Mouse (Mus musculus): Measurements from ENCODE around the gene Rptor.

Gene Rptor

GRCm38 (mm10) chr11:119738990-119739846 lies 136.5 kb downstream of the Rptor start:
- no peak for DNase-seq (ENCODE audit: low read depth, low spot score)

DNA sequence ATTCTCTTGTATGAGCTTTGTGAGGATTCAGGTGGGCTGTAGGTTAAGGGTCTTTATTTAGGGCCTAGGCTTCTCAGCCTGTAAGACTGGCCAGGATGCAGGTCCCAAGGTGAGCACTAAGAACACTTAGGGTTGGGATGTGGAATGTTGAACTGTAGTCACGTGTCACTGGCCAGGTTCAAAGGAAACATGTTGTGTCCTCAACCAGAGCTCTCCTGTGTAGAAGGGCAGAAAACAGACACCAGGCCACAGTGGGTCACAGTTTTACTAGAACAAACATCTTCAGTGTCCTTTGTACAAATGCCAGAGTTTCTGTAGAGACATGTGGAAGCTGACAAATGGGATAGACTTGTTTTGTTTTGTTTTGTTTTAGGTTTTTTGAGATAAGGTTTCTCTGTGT lies 138.7 kb downstream of the Rptor start:
- no peak for DNase-seq (ENCODE audit: low read depth, low spot score)

- DNase-seq (ENCODE audit: low read depth, low spot score): no peak
Measured at GRCm38 (mm10) chr11:119744436-119744835, 141.7 kb downstream of the Rptor start.

DNA sequence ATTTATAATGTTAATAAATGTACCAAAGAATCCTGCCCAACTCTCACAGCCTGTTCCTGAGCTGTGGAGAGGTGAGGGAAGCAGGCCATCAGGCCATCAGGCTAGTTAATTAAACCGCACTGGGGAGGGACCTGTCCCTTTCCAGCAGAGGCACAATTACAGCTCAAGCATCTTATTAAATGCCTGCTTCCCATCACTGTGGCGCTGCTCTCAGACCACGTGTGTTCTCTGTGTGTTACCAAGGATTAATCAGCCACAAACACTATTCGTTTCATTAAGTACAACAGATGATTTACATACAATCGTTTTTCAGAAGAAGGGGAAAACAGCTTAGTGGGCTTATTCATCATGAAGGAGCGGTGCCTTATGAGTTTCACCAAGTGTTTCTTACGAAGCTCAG lies 142.6 kb downstream of the Rptor start:
- DNase-seq (ENCODE audit: low read depth, low spot score): no peak

DNA sequence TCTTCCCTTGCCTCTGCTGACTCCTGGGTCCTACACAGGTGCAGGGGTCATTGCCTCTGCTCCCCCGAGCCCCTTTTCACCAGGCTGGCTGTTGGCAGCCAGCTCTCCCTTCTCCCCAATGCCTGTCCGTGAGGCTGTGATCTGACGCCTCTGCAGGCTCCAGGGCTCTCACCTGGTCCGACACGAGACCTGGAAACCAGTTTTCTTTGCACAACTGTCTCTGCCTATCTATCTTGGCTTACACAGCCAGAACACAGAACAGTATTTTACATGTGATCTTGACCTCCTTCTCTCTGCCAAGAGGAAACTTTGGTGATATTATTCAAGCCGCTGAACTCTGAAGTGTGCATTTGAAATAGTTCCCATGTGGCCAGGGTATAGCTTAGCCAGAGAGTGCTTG lies 151.8 kb downstream of the Rptor start:
- DNase-seq (ENCODE audit: low read depth, low spot score): no peak

DNA sequence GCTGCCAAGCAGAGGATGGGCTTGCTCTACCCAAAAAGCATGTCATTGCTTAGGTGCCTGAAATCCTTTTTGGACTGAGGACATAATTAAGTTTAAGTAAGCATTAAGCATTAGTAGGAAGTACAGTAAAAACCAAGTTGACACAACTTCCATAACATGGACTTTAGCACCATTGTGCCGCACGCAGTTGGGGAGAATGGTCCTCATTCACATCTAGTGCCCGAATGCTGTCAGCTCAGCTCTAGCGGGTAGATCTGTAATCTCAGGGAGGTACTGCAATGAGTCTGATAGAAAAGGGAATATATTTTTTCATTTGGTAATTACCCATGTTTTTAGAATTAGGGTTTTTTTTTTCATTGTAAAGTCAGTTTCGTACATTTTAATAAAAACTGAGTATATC lies 155.5 kb downstream of the Rptor start:
- DNase-seq (ENCODE audit: low read depth, low spot score): no peak

DNA sequence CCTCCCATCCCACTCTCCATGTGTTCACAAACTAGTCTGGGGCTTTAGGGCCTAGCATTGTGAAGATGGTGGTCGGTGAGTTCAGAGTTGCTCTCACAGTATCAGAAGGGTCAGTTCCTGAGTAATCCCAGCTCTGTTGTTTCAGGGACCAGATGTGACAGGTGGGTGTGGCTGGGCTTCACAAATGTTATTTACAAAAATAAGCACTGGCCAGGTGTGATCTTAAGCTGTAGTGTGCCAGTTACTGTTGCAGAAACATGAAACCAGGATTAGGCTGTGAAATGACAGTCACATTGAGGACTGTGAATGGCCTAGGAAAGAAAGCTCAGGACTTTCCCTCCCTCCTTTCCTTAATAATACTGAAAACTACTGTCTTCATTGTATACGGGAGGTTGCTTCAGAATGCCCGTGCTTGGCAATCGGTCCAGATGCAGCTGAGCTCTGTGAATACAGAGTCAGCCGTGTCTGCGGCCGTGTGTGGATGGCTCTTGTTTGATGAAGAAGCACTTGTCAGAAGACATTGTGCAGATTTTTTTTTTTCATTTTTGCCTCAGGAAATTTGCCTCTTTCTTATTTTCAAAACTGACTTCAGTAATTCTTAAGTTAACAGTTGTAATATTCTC lies 156.1 kb downstream of the Rptor start:
- DNase-seq (ENCODE audit: low read depth, low spot score): no peak

- DNase-seq (ENCODE audit: low read depth, low spot score): no peak
Measured at GRCm38 (mm10) chr11:119762911-119763310, 160.2 kb downstream of the Rptor start.

GRCm38 (mm10) chr11:119766023-119766422 lies 163.3 kb downstream of the Rptor start:
- DNase-seq (ENCODE audit: low read depth, low spot score): no peak

DNA sequence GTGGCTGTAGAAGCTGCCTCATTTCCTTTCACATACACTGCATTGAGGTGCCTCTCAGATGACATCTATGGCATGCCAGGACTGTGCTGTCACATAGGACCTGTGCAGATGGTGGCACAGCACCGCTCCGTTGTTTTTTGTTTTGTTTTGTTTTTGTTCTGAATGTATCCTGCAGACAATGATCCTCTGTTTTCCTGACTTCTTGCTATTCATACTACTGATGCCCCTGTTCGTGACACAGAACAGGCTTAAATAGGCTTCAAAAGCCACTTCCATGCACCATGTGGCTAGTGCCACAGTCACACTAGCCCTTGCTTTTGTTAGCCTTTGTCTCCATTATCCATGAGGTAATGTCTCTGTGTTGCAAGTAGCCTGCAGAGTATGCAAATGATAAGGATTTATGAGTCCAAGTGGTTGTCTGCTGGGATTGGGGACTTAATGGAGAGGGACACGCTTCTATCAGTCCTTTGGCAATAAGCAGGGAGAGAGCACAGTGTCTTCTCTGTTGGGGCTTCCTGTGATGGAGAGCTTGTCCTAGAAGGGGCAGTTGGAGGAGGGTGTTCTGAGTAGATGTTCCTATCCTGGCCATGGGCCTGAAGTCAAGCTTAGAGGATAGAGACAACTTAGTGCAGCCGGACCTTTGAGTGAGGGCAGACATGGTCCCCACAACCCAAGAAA lies 164.2 kb downstream of the Rptor start:
- no peak for DNase-seq (ENCODE audit: low read depth, low spot score)

DNA sequence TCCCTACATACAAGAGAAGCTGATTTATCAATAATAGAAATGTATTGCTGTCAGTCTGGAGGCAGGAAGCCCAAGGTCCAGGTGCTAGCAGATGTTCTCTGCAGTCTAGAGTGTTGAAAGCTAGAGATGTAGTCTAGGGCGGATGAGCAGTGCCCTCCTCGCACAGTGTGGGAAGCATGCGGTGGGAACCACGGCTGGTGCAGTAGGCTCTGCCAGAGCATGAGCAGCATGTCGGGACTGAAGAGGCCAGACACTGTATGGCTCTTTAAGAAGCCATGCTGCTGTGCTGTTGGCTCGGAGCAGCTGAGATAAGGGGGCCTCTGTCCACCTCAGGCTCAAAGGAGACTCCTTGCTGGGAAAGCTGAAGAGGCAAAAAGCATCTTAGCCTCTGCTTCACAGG lies 164.8 kb downstream of the Rptor start:
- DNase-seq (ENCODE audit: low read depth, low spot score): no peak

GRCm38 (mm10) chr11:119768511-119768910 lies 165.8 kb downstream of the Rptor start:
- no peak for DNase-seq (ENCODE audit: low read depth, low spot score)

- no peak for DNase-seq (ENCODE audit: low read depth, low spot score)
Measured at GRCm38 (mm10) chr11:119769666-119770065, 167.0 kb downstream of the Rptor start.

GRCm38 (mm10) chr11:119770985-119771384 lies 168.3 kb downstream of the Rptor start:
- no peak for DNase-seq (ENCODE audit: low read depth, low spot score)

GRCm38 (mm10) chr11:119772896-119773295 lies 170.2 kb downstream of the Rptor start:
- no peak for DNase-seq (ENCODE audit: low read depth, low spot score)

GRCm38 (mm10) chr11:119775076-119775760 lies 172.5 kb downstream of the Rptor start:
- DNase-seq (ENCODE audit: low read depth, low spot score): no peak

DNA sequence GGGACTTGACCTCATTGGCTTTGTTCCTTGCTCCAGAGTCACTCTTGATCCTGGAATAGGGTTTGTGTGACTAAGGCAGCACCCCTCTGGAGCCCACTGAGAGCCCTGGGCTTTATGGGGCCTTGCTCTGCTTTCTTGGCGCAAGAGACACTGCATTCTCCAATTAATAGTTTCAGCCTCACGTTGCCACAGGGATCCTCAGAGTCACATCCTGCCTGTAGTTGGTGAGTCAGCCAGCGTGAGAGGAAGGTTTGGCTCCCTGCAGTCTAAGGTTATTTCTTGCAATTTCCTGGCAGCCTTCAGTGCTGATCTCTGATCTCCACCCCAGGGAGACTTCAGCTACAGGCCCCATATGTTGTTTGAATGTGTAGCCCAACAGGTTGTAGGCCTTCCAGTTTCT lies 174.5 kb downstream of the Rptor start:
- DNase-seq (ENCODE audit: low read depth, low spot score): no peak

DNA sequence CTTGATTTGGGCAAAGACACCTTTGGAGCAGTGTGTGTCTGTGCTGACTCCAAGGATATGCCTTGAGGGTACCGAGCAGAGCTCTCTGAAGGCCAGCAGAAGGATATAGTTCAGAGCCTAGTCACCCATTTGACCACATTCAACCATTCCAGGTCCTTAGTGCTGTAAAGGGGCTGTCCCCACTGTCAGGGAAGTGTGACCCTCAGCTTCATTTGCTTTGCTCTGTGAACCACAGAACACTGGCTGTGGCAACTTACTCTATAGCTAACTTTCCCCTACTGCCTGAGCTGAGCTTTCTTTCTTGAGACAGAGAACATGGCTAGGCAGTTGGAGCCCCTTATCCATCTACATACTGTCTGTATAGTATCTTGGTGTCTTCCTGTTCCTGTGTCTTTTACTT lies 175.2 kb downstream of the Rptor start:
- DNase-seq (ENCODE audit: low read depth, low spot score): no peak

- DNase-seq (ENCODE audit: low read depth, low spot score): no peak
Measured at GRCm38 (mm10) chr11:119780290-119780689, 177.6 kb downstream of the Rptor start.

DNA sequence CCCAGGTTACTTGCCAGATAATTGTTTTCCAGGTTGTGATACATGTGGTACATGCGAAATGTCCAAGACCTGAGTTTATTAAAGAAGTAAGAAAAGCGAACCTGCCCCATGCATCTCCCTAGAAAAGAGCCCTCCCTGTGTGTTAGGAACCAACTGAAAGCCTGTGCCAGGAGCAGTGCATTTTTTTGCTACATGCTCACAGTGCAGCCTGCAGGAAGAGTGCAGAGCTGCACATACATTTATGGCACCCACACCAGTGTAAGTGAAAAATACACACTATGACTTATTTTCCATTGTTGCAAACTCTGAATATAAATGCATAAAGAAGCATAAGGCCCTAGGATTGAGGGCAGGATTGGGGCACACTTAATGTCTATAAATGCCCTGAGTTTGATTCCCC lies 178.5 kb downstream of the Rptor start:
- no peak for DNase-seq (ENCODE audit: low read depth, low spot score)

- DNase-seq (ENCODE audit: low read depth, low spot score): no peak
Measured at GRCm38 (mm10) chr11:119781726-119782125, 179.0 kb downstream of the Rptor start.

DNA sequence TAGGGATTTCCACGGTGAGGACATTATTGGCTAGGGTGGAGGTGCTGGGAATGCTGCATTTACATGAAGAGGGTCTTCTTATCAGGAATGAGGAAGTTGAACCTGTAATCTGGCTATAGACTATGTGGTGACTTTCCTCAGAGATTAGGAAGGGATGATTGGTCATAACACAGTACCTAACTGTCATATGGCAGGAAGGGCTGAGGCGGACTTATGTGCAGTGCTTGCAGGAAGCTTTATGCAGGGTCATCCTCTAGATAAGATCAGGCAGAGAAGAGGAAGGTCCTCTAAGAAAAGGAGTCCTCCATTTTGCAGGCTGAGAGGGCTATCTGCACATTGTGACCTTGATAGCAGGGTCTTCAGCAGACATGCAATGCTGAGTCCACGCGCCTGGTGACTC lies 180.9 kb downstream of the Rptor start:
- no peak for DNase-seq (ENCODE audit: low read depth, low spot score)

All from retina, adult 2 months (tissue).